Mouse (Mus musculus) C2C12 (cell line): ENCODE results near the gene Akt3. TPM values are rescaled to one million over a fixed set of nuclear protein-coding genes. Genes with fewer than 3 reads are reported as not detected.

Experiments used
- H3K27me3 ChIP-seq: one replicate; pipeline ENCODE4 v1.6.1; 2011; ENCODE audit not compliant: control insufficient read depth, insufficient read depth, insufficient read length
- H3K36me3 ChIP-seq: one replicate; pipeline ENCODE4 v1.6.1; 2011; ENCODE audit not compliant: control insufficient read depth, insufficient read depth
- H3K4me3 ChIP-seq: one replicate; pipeline ENCODE4 v1.5.1; 2011; ENCODE audit warnings: mild to moderate bottlenecking, control low read depth; ENCODE audit not compliant: poor library complexity, insufficient read depth, severe bottlenecking
- H3K79me2 ChIP-seq: one replicate; pipeline ENCODE4 v1.6.1; 2011; ENCODE audit not compliant: control insufficient read depth, insufficient read depth
- H3K79me3 ChIP-seq: one replicate; pipeline ENCODE4 v1.6.1; 2011; ENCODE audit warnings: low read depth, control low read depth
- H3ac ChIP-seq: one replicate; pipeline ENCODE3; 2011; ENCODE audit warnings: low read depth; ENCODE audit not compliant: control insufficient read depth, insufficient read length
- CEBPB ChIP-seq: IDR thresholded peaks from one replicate; pipeline ENCODE4 v1.6.1; 2011; ENCODE audit warnings: low read depth, mild to moderate bottlenecking, control low read depth, moderate library complexity
- CTCF ChIP-seq: IDR thresholded peaks from one replicate; pipeline ENCODE4 v1.5.1; 2011; ENCODE audit not compliant: control insufficient read depth, insufficient read depth, insufficient read length
- FOSL1 ChIP-seq: IDR thresholded peaks from one replicate; pipeline ENCODE4 v1.8.0; 2011; ENCODE audit warnings: mild to moderate bottlenecking, low read length; ENCODE audit not compliant: poor library complexity, insufficient read depth, severe bottlenecking
- MAX ChIP-seq: IDR thresholded peaks from one replicate; pipeline ENCODE4 v1.6.1; 2011; ENCODE audit warnings: mild to moderate bottlenecking, control low read depth
- MYOD1 ChIP-seq: IDR thresholded peaks from one replicate; pipeline ENCODE4 v1.6.1; 2011; ENCODE audit warnings: low read depth; ENCODE audit not compliant: control insufficient read depth, insufficient read length
- MYOG ChIP-seq: IDR thresholded peaks from one replicate; pipeline ENCODE4 v1.6.1; 2011; ENCODE audit not compliant: control insufficient read depth, insufficient read length; ENCODE audit errors: extremely low read depth
- USF1 ChIP-seq: IDR thresholded peaks from one replicate; pipeline ENCODE4 v1.6.1; 2011; ENCODE audit warnings: low read depth, mild to moderate bottlenecking, control low read depth, moderate library complexity
- polyA plus RNA-seq: library from polyadenylated mRNA; unstranded; fragments of >200 nt; fragmentation: generic; extraction: Trizol; gene quantifications from one replicate; pipeline ENCODE4 v1.2.1, GENCODE M21; 2012; ENCODE audit warnings: missing spikeins

The Akt3 gene
- polyA plus RNA-seq, 1 experiment = 8.6 TPM

DNA sequence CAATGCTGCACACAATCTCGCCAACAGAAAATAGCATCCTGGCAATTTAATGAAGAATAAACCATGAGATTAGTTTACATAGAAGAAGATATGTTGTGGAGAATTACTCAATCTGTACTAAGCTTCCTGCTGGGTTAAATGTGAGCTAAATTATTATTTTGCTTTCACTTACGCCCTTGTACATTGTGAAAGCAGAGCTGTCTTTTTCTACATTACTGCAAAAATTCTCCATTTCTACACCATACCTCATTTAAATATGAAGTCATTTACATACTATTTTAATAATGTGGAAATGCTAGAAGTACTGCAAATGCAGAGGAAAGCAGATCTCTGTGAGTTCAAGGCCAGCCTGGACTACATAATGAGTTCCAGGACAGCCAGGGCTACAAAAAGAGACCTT lies 116.5 kb downstream of the Akt3 start:
- H3ac ChIP-seq = no peak overlapping the region
- H3K36me3 ChIP-seq = no peaks in the 10 kb centered on the region

DNA sequence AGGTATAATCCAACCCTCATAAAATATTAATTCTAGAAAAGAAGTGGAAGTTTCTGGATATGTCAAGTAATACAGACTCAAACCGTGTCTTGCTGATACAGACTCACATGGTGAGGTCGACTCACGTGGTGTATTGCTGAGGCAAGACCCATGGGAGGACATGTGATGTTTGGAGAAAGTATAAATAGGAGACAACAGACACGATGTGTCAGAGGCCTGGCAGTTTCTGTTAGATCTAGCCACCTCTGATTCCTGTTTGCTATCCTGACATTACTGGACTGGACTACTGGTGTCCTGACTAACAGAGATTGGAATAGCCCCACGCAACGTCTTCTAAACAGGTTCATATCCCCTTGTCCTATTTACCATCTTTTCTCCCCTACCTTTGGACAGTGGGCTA lies 118.4 kb downstream of the Akt3 start:
- H3K4me3 ChIP-seq = no peak overlapping the region
- no peaks in the 10 kb centered on the region for H3K27me3 ChIP-seq
- no peaks in the 10 kb centered on the region for H3K79me3 ChIP-seq
- H3ac ChIP-seq = no peak overlapping the region
- no peaks in the 10 kb centered on the region for H3K36me3 ChIP-seq
- TF ChIP-seq MYOG (no peak), CTCF (no peak), FOSL1 (no peak), MYOD1 (no peak), CEBPB (no peak), USF1 (no peak), MAX (no peak)
- peaks cover 5% of the 10 kb centered on the region for H3K79me2 ChIP-seq

More for the DNA sequence above, 116.5 kb downstream of the Akt3 start:
- Histone ChIP-seq H3K79me2 (no peaks in the 10 kb centered on the region), H3K79me3 (no peaks in the 10 kb centered on the region), H3K4me3 (no peak overlapping the region), H3K27me3 (no peaks in the 10 kb centered on the region)
- TF ChIP-seq MAX (no peak), FOSL1 (no peak), MYOG (no peak), CEBPB (no peak), MYOD1 (no peak), CTCF (no peak)

DNA sequence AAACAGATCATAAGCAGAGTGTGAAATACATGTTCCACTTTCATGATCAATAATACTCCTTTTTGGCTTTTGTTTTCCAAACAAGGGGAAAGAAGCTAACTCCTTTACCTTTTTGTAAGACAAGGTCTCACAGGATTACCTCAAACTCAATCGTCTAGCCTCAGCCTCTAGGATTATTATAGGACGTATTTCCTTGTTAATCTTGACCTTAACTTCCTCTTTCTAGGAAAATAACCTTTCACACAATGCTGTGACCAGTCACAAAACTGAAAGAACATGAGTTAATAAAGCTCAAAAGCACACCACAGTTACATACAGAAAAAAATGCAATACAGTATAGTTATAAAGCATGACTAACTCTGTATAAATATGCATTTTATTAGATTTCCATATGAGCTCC lies 126.5 kb downstream of the Akt3 start:
- TF ChIP-seq FOSL1 = no peak
- no peak for TF ChIP-seq MYOD1
- no peak for TF ChIP-seq USF1
- TF ChIP-seq CTCF = no peak
- no peak for TF ChIP-seq MYOG
- TF ChIP-seq MAX = no peak
- TF ChIP-seq CEBPB = no peak
- H3K36me3 ChIP-seq = no peaks in the 10 kb centered on the region
- peaks cover 8% of the 10 kb centered on the region for H3K79me2 ChIP-seq
- H3K4me3 ChIP-seq = no peak overlapping the region
- no peaks in the 10 kb centered on the region for H3K79me3 ChIP-seq
- H3K27me3 ChIP-seq = no peaks in the 10 kb centered on the region
- H3ac ChIP-seq = no peak overlapping the region

DNA sequence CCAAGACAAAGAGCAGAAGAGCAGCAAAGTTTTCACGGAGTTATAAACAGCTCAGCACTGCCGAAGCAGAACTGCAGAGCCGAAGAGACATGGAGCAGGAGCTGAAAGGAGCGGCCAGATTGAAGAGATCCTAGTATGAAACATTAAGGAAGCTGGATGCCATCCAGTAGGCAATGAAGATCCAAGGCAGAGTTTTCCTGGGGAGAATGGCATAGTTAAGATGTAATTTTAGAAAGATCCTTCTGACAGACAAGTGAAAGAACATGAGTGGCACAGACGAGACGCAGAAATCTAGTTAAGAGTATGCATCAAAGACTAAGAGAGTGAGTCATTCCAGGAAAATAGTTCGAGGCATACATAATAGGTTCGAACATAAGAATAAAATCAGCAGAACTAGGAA lies 131.3 kb downstream of the Akt3 start:
- Histone ChIP-seq H3K36me3 (no peaks in the 10 kb centered on the region), H3K79me3 (no peaks in the 10 kb centered on the region), H3ac (no peak overlapping the region), H3K27me3 (no peaks in the 10 kb centered on the region), H3K4me3 (no peak overlapping the region), H3K79me2 (no peaks in the 10 kb centered on the region)
- no peak for TF ChIP-seq FOSL1
- TF ChIP-seq CEBPB = no peak
- TF ChIP-seq USF1 = no peak
- TF ChIP-seq MYOD1 = no peak
- TF ChIP-seq MYOG = no peak
- TF ChIP-seq MAX = no peak
- TF ChIP-seq CTCF = no peak

DNA sequence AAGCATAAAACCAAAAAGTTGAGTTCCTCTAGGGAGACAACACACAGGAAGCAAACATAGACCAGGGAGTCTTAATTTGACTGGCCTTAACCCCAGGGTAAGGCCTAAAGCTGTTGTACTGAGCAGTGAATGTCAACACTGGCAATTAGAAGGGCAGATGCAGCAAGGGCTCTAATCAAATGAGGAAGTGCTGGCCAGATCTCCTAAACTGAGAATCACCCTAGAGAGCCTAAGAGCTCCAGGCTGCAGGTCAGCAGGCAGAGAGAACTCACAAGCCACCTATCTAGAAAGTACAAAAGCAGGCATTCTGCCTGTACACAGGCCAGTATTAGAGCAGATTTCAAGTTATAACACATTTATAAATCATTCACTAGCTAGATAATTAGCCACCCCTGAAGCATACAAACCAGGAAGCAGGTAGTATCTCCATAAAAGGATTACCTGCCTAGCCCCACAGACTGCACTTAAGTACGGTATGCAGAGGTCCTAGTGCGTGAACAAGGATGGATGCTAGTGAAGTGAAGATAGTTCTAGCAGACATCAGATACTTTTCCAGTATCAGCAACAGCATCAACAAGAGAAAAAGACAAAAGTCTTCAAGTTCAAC lies 147.2 kb downstream of the Akt3 start:
- no peaks in the 10 kb centered on the region for H3K79me3 ChIP-seq
- H3ac ChIP-seq = no peak overlapping the region
- H3K4me3 ChIP-seq = no peak overlapping the region
- H3K79me2 ChIP-seq = no peaks in the 10 kb centered on the region
- H3K27me3 ChIP-seq = no peaks in the 10 kb centered on the region
- H3K36me3 ChIP-seq = no peaks in the 10 kb centered on the region
- TF ChIP-seq MYOG = no peak
- TF ChIP-seq CEBPB = no peak
- no peak for TF ChIP-seq MYOD1
- TF ChIP-seq FOSL1 = no peak
- TF ChIP-seq MAX = no peak
- no peak for TF ChIP-seq USF1
- no peak for TF ChIP-seq CTCF

DNA sequence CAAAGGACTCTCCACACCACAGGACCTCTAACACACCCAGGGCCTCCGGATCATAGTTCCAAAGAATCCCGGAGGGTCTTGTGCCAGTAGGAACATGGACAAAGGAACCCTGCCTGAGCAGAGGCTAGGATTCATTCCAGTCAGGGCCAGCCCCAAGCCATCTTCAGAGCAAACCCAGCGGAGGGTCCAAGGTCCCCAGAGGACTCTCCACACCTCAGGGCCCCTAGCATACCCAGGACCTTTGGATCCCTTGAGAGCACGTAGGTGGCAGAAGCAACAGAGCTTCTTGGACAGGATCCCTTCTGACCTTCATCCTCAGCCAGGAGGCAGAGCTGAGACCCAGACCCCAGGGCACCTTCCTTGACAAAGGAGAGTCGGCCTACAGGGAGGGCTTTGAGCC lies 167.5 kb downstream of the Akt3 start:
- Histone ChIP-seq H3ac (no peak overlapping the region), H3K36me3 (no peaks in the 10 kb centered on the region), H3K79me3 (no peaks in the 10 kb centered on the region), H3K79me2 (no peaks in the 10 kb centered on the region), H3K27me3 (no peaks in the 10 kb centered on the region), H3K4me3 (no peak overlapping the region)
- no peak for TF ChIP-seq CTCF
- TF ChIP-seq FOSL1 = no peak
- no peak for TF ChIP-seq MAX
- no peak for TF ChIP-seq MYOG
- no peak for TF ChIP-seq MYOD1
- no peak for TF ChIP-seq CEBPB
- no peak for TF ChIP-seq USF1
